Mouse (Mus musculus) small intestine, adult 2 months (tissue): ENCODE results near the gene Cd38. TPM values are rescaled to one million over a fixed set of nuclear protein-coding genes. Genes with fewer than 3 reads are reported as not detected.
A peak's percentile ranks its signal among the peaks of the same experiment; 100 is the strongest.

Source experiments
- H3K27ac ChIP-seq: fragments of 200-500 bp; 2 replicates; pipeline ENCODE4 v1.5.1; 2012; ENCODE audit warnings: low read depth, low read length, control low read depth, inconsistent platforms; ENCODE audit not compliant: insufficient read depth
- H3K27me3 ChIP-seq: fragments of 200-500 bp; 2 replicates; pipeline ENCODE4 v1.6.1; 2012; ENCODE audit warnings: mild to moderate bottlenecking, moderate library complexity, low read length, inconsistent platforms; ENCODE audit not compliant: control insufficient read depth, insufficient read depth
- H3K36me3 ChIP-seq: fragments of 200-500 bp; 2 replicates; pipeline ENCODE4 v1.6.1; 2012; ENCODE audit warnings: mild to moderate bottlenecking, low read length, control low read depth, inconsistent platforms; ENCODE audit not compliant: control insufficient read depth, insufficient read depth
- H3K4me1 ChIP-seq: fragments of 200-500 bp; 2 replicates; pipeline ENCODE4 v1.6.1; 2012; ENCODE audit warnings: low read length, inconsistent platforms, mixed read lengths; ENCODE audit not compliant: control insufficient read depth, insufficient read depth, insufficient read length
- H3K4me3 ChIP-seq: fragments of 200-500 bp; 2 replicates; pipeline ENCODE4 v1.5.1; 2012; ENCODE audit warnings: low read depth, mild to moderate bottlenecking, control low read depth, inconsistent platforms, low read length, moderate library complexity
- CTCF ChIP-seq: fragments of 200-500 bp; IDR thresholded peaks from 2 replicates; pipeline ENCODE4 v1.5.1; 2012; ENCODE audit warnings: low read depth, mild to moderate bottlenecking, control low read depth, inconsistent platforms, low read length, moderate library complexity, mixed read lengths; ENCODE audit not compliant: insufficient replicate concordance, insufficient read length; ENCODE audit errors: extremely low read depth
- POLR2A ChIP-seq: fragments of 200-500 bp; IDR thresholded peaks from 2 replicates; pipeline ENCODE4 v1.6.1; 2012; ENCODE audit warnings: low read depth, mild to moderate bottlenecking, control low read depth, inconsistent platforms, low read length, moderate library complexity
- WGBS: fragments of 180-500 bp; shearing (Covaris S2); methylation state at CpG from one replicate; pipeline ENCODE4 v1.1.7; 2018; 5-methylcytosine and 5-hydroxymethylcytosine counted together
- polyA plus RNA-seq: library from polyadenylated mRNA; depleted of rRNA; stranded (reverse); fragments of >200 nt; gene quantifications from 2 replicates; pipeline ENCODE4 v1.2.3, GENCODE M21; 2012

Cd38 gene
- polyA plus RNA-seq, 1 experiment: 17.6 TPM

GRCm38 (mm10) chr5:43845083-43845482, 23.3 kb upstream of the Cd38 start:
- no peak overlapping the region for H3K4me3 ChIP-seq
- TF ChIP-seq POLR2A (no peak), CTCF (no peak)
- H3K27ac ChIP-seq: no peak overlapping the region
- H3K4me1 ChIP-seq: no peaks in the 10 kb centered on the region; the same call in 1 of the 2 replicates
- H3K36me3 ChIP-seq: no peaks in the 10 kb centered on the region
- WGBS: 82% methylated on average over 5 of the region's 5 CpGs
- H3K27me3 ChIP-seq: no peaks in the 10 kb centered on the region

GRCm38 (mm10) chr5:43845646-43846045, 22.7 kb upstream of the Cd38 start:
- H3K4me1 ChIP-seq: no peaks in the 10 kb centered on the region; the same call in 1 of the 2 replicates
- H3K36me3 ChIP-seq: no peaks in the 10 kb centered on the region
- WGBS: 73% methylated on average over 1 of the region's 1 CpGs
- no peaks in the 10 kb centered on the region for H3K27me3 ChIP-seq
- no peak overlapping the region for H3K4me3 ChIP-seq
- TF ChIP-seq CTCF: no peak
- H3K27ac ChIP-seq: peak overlapping the region; percentile 24

GRCm38 (mm10) chr5:43846227-43846626, 22.1 kb upstream of the Cd38 start:
- H3K27ac ChIP-seq: 0 out of 2 replicates have a peak overlapping the region, but pooled peaks have one; percentile 24
- no peaks in the 10 kb centered on the region for H3K36me3 ChIP-seq
- TF ChIP-seq CTCF (no peak), POLR2A (no peak)
- H3K4me3 ChIP-seq: no peak overlapping the region
- no peaks in the 10 kb centered on the region for H3K27me3 ChIP-seq
- H3K4me1 ChIP-seq: no peaks in the 10 kb centered on the region; the same call in 1 of the 2 replicates
- 70% methylated on average over 2 of the region's 2 CpGs for WGBS

- Histone ChIP-seq H3K4me3 (no peak overlapping the region), H3K36me3 (no peaks in the 10 kb centered on the region), H3K27me3 (no peaks in the 10 kb centered on the region), H3K27ac (no peak overlapping the region), H3K4me1 (no peaks in the 10 kb centered on the region)
- TF ChIP-seq CTCF (no peak), POLR2A (no peak)
Measured at GRCm38 (mm10) chr5:43847555-43847954, 20.8 kb upstream of the Cd38 start.

- Histone ChIP-seq H3K4me1 (no peaks in the 10 kb centered on the region; the same call in 1 of the 2 replicates), H3K27me3 (no peaks in the 10 kb centered on the region), H3K4me3 (no peak overlapping the region), H3K36me3 (no peaks in the 10 kb centered on the region), H3K27ac (no peak overlapping the region)
- TF ChIP-seq POLR2A (no peak), CTCF (no peak)
- 88% methylated on average over 3 of the region's 3 CpGs for WGBS
Measured at GRCm38 (mm10) chr5:43848275-43848674, 20.1 kb upstream of the Cd38 start.

- TF ChIP-seq CTCF (no peak), POLR2A (no peak)
- no peaks in the 10 kb centered on the region for H3K36me3 ChIP-seq
- H3K4me1 ChIP-seq: peaks cover 5% of the 10 kb centered on the region
- peak overlapping the region; percentile 26 for H3K27ac ChIP-seq
- no peak overlapping the region for H3K4me3 ChIP-seq
- WGBS: 80% methylated on average over 11 of the region's 11 CpGs
- no peaks in the 10 kb centered on the region for H3K27me3 ChIP-seq
Measured at GRCm38 (mm10) chr5:43853096-43853867, 15.1 kb upstream of the Cd38 start.

- Histone ChIP-seq H3K36me3 (no peaks in the 10 kb centered on the region), H3K4me3 (no peak overlapping the region), H3K27ac (0 out of 2 replicates have a peak overlapping the region, but pooled peaks have one; percentile 26), H3K27me3 (no peaks in the 10 kb centered on the region), H3K4me1 (peaks cover 5% of the 10 kb centered on the region)
- TF ChIP-seq POLR2A (no peak), CTCF (no peak)
- WGBS: 83% methylated on average over 7 of the region's 7 CpGs
Measured at GRCm38 (mm10) chr5:43853868-43854488, 14.4 kb upstream of the Cd38 start.
